Mouse (Mus musculus): ENCODE measurements around the gene Inf2. TPM values are rescaled to one million over a fixed set of nuclear protein-coding genes. Genes with fewer than 3 reads are reported as not detected.

The Inf2 gene
- total and polyA plus RNA-seq, 3 experiments: 13.9 to 131 (median 36.6) TPM

DNA sequence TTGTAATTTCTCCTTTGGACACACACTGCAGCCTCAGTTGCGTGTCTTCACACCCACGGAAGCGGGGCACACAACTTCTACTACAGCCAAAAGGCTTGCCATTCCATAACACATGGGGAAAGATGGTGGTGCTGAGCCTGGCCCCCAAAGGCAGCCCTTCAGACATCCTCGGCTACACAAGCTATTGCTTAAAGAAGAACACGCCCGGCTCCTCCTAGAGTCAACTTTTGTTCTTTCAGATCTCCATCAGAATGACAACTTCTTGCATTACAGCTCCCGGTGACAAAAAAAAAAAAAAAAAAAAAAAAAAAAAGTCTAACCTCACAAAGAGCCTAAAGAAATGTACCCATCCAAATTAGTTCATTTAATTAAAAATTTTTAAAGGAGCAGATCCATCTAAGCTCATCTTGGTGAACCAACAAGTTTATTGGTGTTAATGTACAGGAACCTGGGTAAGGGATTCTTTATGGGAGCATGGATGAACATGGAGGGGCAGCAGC lies 49.1 kb upstream of the Inf2 start:
- H3K9me3 ChIP-seq (replicated peaks; ENCODE audit: low read length): no peaks in the 10 kb centered on the region
- peaks cover 80% of the 10 kb centered on the region for H3K27me3 ChIP-seq (replicated peaks)
- in situ Hi-C loops (cut with MboI; ENCODE audit: low pct_ligation_motif_present, low pct_unique_long_range_greater_than_20kb, low sequenced_read_pairs): loop anchor here (10.0 kb wide), 1 partner anchor 395 kb away; the partner anchor contains the start of gene Kif26a

DNA sequence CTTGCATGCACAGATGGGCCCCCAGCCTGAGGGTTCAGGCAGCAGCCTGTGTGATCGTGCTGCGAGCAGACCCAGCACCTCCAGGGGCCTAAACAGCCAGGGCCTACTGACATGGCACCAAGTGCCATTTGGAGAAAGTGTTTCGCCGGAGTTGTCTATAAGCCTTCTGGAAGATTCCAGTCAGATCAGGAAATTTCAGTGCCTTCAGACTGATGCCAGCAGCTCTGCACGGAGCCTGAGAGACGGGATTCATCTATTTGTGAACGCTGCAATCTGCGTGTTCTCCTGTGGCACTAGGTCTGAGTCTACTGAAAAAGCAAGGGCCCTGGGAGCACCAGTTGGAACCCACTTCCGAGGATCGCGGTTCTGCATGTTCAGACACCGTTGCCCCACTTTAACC lies 48.3 kb upstream of the Inf2 start:
- dilution Hi-C loops (cut with MboI; ENCODE audit: extremely low pct_ligation_motif_present, extremely low pct_unique_long_range_greater_than_20kb, low sequenced_read_pairs): no loop called here
- Histone ChIP-seq H3K9ac (ENCODE audit: insufficient read depth, low read depth) (no peak overlapping the region), H3K4me2 (ENCODE audit: insufficient read depth, low read depth, poor library complexity, severe bottlenecking) (no peak overlapping the region), H3K27ac (ENCODE audit: insufficient read depth, low read depth) (no peak overlapping the region), H3K4me1 (ENCODE audit: control insufficient read depth in 1 of 2, insufficient read depth in 2 of 2) (peaks cover 0 to 18% of the 10 kb centered on the region in 2 experiments; a peak in 3 of 4 replicates), H3K36me3 (replicated peaks in 1 of 2; ENCODE audit: control insufficient read depth in 1 of 2, insufficient read depth in 1 of 2, low read length in 1 of 2) (no peaks in the 10 kb centered on the region), H3K27me3 (replicated peaks) (peaks cover 72% of the 10 kb centered on the region), H3K79me2 (replicated peaks; ENCODE audit: control insufficient read depth, extremely low read depth, insufficient read depth, poor library complexity, severe bottlenecking) (no peaks in the 10 kb centered on the region), H3K9me3 (replicated peaks; ENCODE audit: low read length) (no peaks in the 10 kb centered on the region), H3K4me3 (replicated peaks in 1 of 3; ENCODE audit: low read depth in 2 of 3, low read length in 2 of 3, poor library complexity in 1 of 3) (no peak overlapping the region)
- DNase-seq (ENCODE audit: extremely low read depth): no peak
- in situ Hi-C loops (cut with MboI; ENCODE audit: low pct_ligation_motif_present, low pct_unique_long_range_greater_than_20kb, low sequenced_read_pairs): loop anchor here (5.0 kb wide), 1 partner anchor 33 kb away; no protein-coding TSS in a partner anchor
- no peak for TF ChIP-seq POLR2A (IDR thresholded peaks at IDR 0.05; ENCODE audit: low read depth, low read length)
- TF ChIP-seq ETS1 (conservative IDR thresholded peaks at IDR 0.05; ENCODE audit: low read depth, low read length): no peak
- TF ChIP-seq MYC (IDR thresholded peaks at IDR 0.05; ENCODE audit: low read depth, low read length): no peak
- no peak for TF ChIP-seq ZMIZ1 (IDR thresholded peaks at IDR 0.05; ENCODE audit: low read depth, low read length)
- TF ChIP-seq MAX (IDR thresholded peaks at IDR 0.05; ENCODE audit: low read length): no peak
- no peak for TF ChIP-seq SMC3 (IDR thresholded peaks at IDR 0.05; ENCODE audit: low read depth, low read length)
- TF ChIP-seq SIN3A (IDR thresholded peaks at IDR 0.05; ENCODE audit: low read length): no peak
- TF ChIP-seq MAFK (IDR thresholded peaks at IDR 0.05; ENCODE audit: insufficient replicate concordance, low read length): no peak
- no peak for TF ChIP-seq BHLHE40 (IDR thresholded peaks at IDR 0.05; ENCODE audit: low read depth, low read length)
- no peak for TF ChIP-seq USF1 (IDR thresholded peaks at IDR 0.05; ENCODE audit: low read depth, low read length)

More for the DNA sequence above, 49.1 kb upstream of the Inf2 start:
- Histone ChIP-seq H3K4me3 (replicated peaks in 1 of 3; ENCODE audit: low read depth in 2 of 3, low read length in 2 of 3, poor library complexity in 1 of 3) (no peak overlapping the region), H3K27ac (ENCODE audit: insufficient read depth, low read depth) (no peak overlapping the region), H3K79me2 (replicated peaks; ENCODE audit: control insufficient read depth, extremely low read depth, insufficient read depth, poor library complexity, severe bottlenecking) (no peaks in the 10 kb centered on the region), H3K9ac (ENCODE audit: insufficient read depth, low read depth) (no peak overlapping the region), H3K4me2 (ENCODE audit: insufficient read depth, low read depth, poor library complexity, severe bottlenecking) (no peak overlapping the region), H3K36me3 (replicated peaks in 1 of 2; ENCODE audit: control insufficient read depth in 1 of 2, insufficient read depth in 1 of 2, low read length in 1 of 2) (no peaks in the 10 kb centered on the region), H3K4me1 (ENCODE audit: control insufficient read depth in 1 of 2, insufficient read depth in 2 of 2) (peaks cover 0 to 10% of the 10 kb centered on the region in 2 experiments; a peak in 2 of 4 replicates)
- dilution Hi-C loops (cut with MboI; ENCODE audit: extremely low pct_ligation_motif_present, extremely low pct_unique_long_range_greater_than_20kb, low sequenced_read_pairs): no loop called here
- no peak for DNase-seq (ENCODE audit: extremely low read depth)
- TF ChIP-seq IRF4 (IDR thresholded peaks at IDR 0.05; ENCODE audit: low read depth, low read length) (no peak), UBTF (IDR thresholded peaks at IDR 0.05; ENCODE audit: low read depth, low read length) (no peak), MAZ (IDR thresholded peaks at IDR 0.05; ENCODE audit: low read depth, low read length) (no peak), HCFC1 (IDR thresholded peaks at IDR 0.05; ENCODE audit: low read depth, low read length) (no peak), JUND (conservative IDR thresholded peaks at IDR 0.05; ENCODE audit: low read depth, low read length) (no peak), CTCF (conservative IDR thresholded peaks at IDR 0.05 in 1 of 2, IDR thresholded peaks at IDR 0.05 in 1 of 2; ENCODE audit: low read depth in 2 of 2, low read length in 2 of 2) (no peak)

All from CH12.LX (cell line).